Mouse (Mus musculus) thymus, adult 2 months (tissue): ENCODE measurements around the gene Slc22a21.

Experiments used
- CTCF ChIP-seq: fragments of 200-500 bp; IDR thresholded peaks from 2 replicates; pipeline ENCODE4 v1.5.1; 2012; ENCODE audit warnings: mild to moderate bottlenecking, control low read depth, low read length, moderate library complexity, borderline replicate concordance; ENCODE audit not compliant: control insufficient read depth, poor library complexity, insufficient read depth; ENCODE audit errors: extremely low read depth
- POLR2A ChIP-seq: fragments of 200-500 bp; IDR thresholded peaks from 2 replicates; pipeline ENCODE4 v1.6.1; 2012; ENCODE audit warnings: mild to moderate bottlenecking, low read length, control low read depth, moderate library complexity; ENCODE audit not compliant: control insufficient read depth, poor library complexity, insufficient read depth; ENCODE audit errors: extremely low read depth

- TF ChIP-seq CTCF (no peak), POLR2A (no peak)
Measured at GRCm38 (mm10) chr11:53988081-53988480, 7.9 kb upstream of the Slc22a21 start.
